Mouse (Mus musculus): ENCODE data around the gene Isca2. TPM values are rescaled to one million over a fixed set of nuclear protein-coding genes. Genes with fewer than 3 reads are reported as not detected.

Isca2 gene
- total and polyA plus RNA-seq, 3 experiments = 52.3 to 198 (median 80.7) TPM

DNA sequence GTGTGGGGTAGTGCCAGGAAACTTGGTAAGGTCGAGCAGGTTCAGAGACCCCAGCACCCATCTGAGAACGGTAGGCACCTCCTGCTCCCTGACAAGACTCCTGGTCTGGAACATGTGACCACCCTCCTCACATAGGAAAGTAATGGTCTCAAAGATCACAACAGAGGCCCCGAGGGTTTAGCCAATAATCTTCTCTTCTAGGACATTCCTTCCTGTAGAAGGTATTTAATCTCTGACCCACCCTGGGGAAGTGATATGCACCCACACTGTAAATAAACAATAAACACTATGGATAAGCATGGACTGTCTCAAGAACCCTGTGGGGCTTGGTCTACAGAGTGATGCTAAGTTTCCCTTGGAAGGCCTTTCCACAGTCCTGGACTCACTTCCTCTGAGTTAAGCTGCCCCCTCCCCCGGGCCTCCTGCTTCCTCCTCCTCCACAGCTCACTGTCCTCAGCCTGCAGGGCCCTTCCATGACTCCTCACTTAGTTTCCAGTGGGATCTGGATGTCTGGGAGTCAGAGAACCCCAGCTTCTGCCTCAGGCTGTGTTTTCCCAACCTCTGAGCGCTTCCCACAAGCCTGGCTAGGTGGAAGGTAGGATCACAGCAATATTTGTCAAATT is 6.8 kb upstream of the Isca2 start:
- Histone ChIP-seq H3K9me3 (replicated peaks) (no peaks in the 10 kb centered on the region), H3K27me3 (ENCODE audit: insufficient read depth, low read length) (no peaks in the 10 kb centered on the region), H3K36me3 (replicated peaks) (peaks cover 92% of the 10 kb centered on the region), H3K4me3 (ENCODE audit: low read depth, low read length) (no peak overlapping the region), H3K4me1 (ENCODE audit: insufficient read depth, low read depth, low read length) (peaks cover 45% of the 10 kb centered on the region)
- TF ChIP-seq POLR2AphosphoS5 (IDR thresholded peaks at IDR 0.05; ENCODE audit: insufficient replicate concordance, low read depth, low read length) (no peak), TAL1 (conservative IDR thresholded peaks at IDR 0.05; ENCODE audit: low read depth, low read length) (no peak), GATA2 (IDR thresholded peaks at IDR 0.05; ENCODE audit: borderline replicate concordance, low read depth, low read length) (no peak), GATA1 (IDR thresholded peaks at IDR 0.05; ENCODE audit: borderline replicate concordance, low read length) (no peak)
- ATAC-seq (ENCODE audit: extremely low read depth, insufficient number of reproducible peaks, low FRiP score, poor library complexity, severe bottlenecking) (no peak), DNase-seq (ENCODE audit: low spot score) (no peak)

DNA sequence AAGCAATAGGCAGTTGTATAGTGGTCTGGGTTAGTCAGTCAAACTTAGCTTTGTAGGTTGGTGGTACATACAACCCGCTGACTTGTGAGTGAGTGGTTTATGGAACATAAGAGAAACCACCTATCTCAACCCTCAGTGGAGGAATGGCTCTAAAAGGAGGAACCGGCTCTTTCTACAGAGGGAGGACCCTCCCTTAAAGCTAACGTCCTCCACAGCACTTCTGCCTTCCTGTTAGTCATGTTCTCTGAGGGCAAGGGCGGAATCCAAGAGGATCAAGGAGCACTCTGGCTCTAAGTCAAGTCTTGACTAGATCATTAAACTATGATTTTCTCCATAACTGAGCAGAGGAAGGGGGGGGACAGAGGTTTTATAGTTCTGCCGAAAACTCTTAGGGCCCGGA is 5.5 kb upstream of the Isca2 start:
- no peak overlapping the region for H3K4me3 ChIP-seq (ENCODE audit: low read depth, low read length)
- no peaks in the 10 kb centered on the region for H3K9me3 ChIP-seq (replicated peaks)
- H3K4me1 ChIP-seq (ENCODE audit: insufficient read depth, low read depth, low read length) = peaks cover 52% of the 10 kb centered on the region
- DNase-seq (ENCODE audit: low spot score) = peak; percentile 37
- no peaks in the 10 kb centered on the region for H3K27me3 ChIP-seq (ENCODE audit: insufficient read depth, low read length)
- TF ChIP-seq CTCF (IDR thresholded peaks at IDR 0.05; ENCODE audit: low read depth, low read length) (no peak), POLR2AphosphoS5 (IDR thresholded peaks at IDR 0.05; ENCODE audit: insufficient replicate concordance, low read depth, low read length) (no peak), TAL1 (conservative IDR thresholded peaks at IDR 0.05; ENCODE audit: low read depth, low read length) (no peak), GATA1 (IDR thresholded peaks at IDR 0.05; ENCODE audit: borderline replicate concordance, low read length) (no peak)
- peaks cover 81% of the 10 kb centered on the region for H3K36me3 ChIP-seq (replicated peaks)
- ATAC-seq (ENCODE audit: extremely low read depth, insufficient number of reproducible peaks, low FRiP score, poor library complexity, severe bottlenecking) = no peak

GRCm38 (mm10) chr12:84769624-84770023 is 3.4 kb upstream of the Isca2 start:
- Histone ChIP-seq H3K4me3 (ENCODE audit: low read depth, low read length) (no peak overlapping the region), H3K9me3 (replicated peaks) (no peaks in the 10 kb centered on the region), H3K27me3 (ENCODE audit: insufficient read depth, low read length) (no peaks in the 10 kb centered on the region), H3K4me1 (ENCODE audit: insufficient read depth, low read depth, low read length) (peaks cover 54% of the 10 kb centered on the region), H3K36me3 (replicated peaks) (peaks cover 64% of the 10 kb centered on the region)
- TF ChIP-seq POLR2AphosphoS5 (IDR thresholded peaks at IDR 0.05; ENCODE audit: insufficient replicate concordance, low read depth, low read length) (no peak), TAL1 (conservative IDR thresholded peaks at IDR 0.05; ENCODE audit: low read depth, low read length) (no peak), CTCF (IDR thresholded peaks at IDR 0.05; ENCODE audit: low read depth, low read length) (no peak), GATA2 (IDR thresholded peaks at IDR 0.05; ENCODE audit: borderline replicate concordance, low read depth, low read length) (no peak), GATA1 (IDR thresholded peaks at IDR 0.05; ENCODE audit: borderline replicate concordance, low read length) (no peak)
- no peak for ATAC-seq (ENCODE audit: extremely low read depth, insufficient number of reproducible peaks, low FRiP score, poor library complexity, severe bottlenecking)
- no peak for DNase-seq (ENCODE audit: low spot score)

- no peaks in the 10 kb centered on the region for H3K9me3 ChIP-seq (replicated peaks)
- H3K27me3 ChIP-seq (ENCODE audit: insufficient read depth, low read length) = no peaks in the 10 kb centered on the region
- peaks cover 59% of the 10 kb centered on the region for H3K36me3 ChIP-seq (replicated peaks)
- H3K4me1 ChIP-seq (ENCODE audit: insufficient read depth, low read depth, low read length) = peaks cover 52% of the 10 kb centered on the region
- no peak for TF ChIP-seq POLR2AphosphoS5 (IDR thresholded peaks at IDR 0.05; ENCODE audit: insufficient replicate concordance, low read depth, low read length)
- TF ChIP-seq GATA2 (IDR thresholded peaks at IDR 0.05; ENCODE audit: borderline replicate concordance, low read depth, low read length) = no peak
- TF ChIP-seq CTCF (IDR thresholded peaks at IDR 0.05; ENCODE audit: low read depth, low read length) = no peak
- no peak for TF ChIP-seq TAL1 (conservative IDR thresholded peaks at IDR 0.05; ENCODE audit: low read depth, low read length)
- TF ChIP-seq GATA1 (IDR thresholded peaks at IDR 0.05; ENCODE audit: borderline replicate concordance, low read length) = no peak
- DNase-seq (ENCODE audit: low spot score) = peak; percentile 32
- ATAC-seq (ENCODE audit: extremely low read depth, insufficient number of reproducible peaks, low FRiP score, poor library complexity, severe bottlenecking) = no peak
- H3K4me3 ChIP-seq (ENCODE audit: low read depth, low read length) = peak overlapping the region; percentile 84
Observed at GRCm38 (mm10) chr12:84771981-84772520, 1.0 kb upstream of the Isca2 start.

- Histone ChIP-seq H3K4me3 (ENCODE audit: low read depth, low read length) (peak overlapping the region; percentile 84), H3K36me3 (replicated peaks) (peaks cover 49% of the 10 kb centered on the region), H3K4me1 (ENCODE audit: insufficient read depth, low read depth, low read length) (peaks cover 50% of the 10 kb centered on the region), H3K9me3 (replicated peaks) (no peaks in the 10 kb centered on the region), H3K27me3 (ENCODE audit: insufficient read depth, low read length) (no peaks in the 10 kb centered on the region)
- no peak for ATAC-seq (ENCODE audit: extremely low read depth, insufficient number of reproducible peaks, low FRiP score, poor library complexity, severe bottlenecking)
- TF ChIP-seq POLR2AphosphoS5 (IDR thresholded peaks at IDR 0.05; ENCODE audit: insufficient replicate concordance, low read depth, low read length) = no peak
- TF ChIP-seq GATA2 (IDR thresholded peaks at IDR 0.05; ENCODE audit: borderline replicate concordance, low read depth, low read length) = no peak
- TF ChIP-seq TAL1 (conservative IDR thresholded peaks at IDR 0.05; ENCODE audit: low read depth, low read length) = no peak
- TF ChIP-seq CTCF (IDR thresholded peaks at IDR 0.05; ENCODE audit: low read depth, low read length) = no peak
- TF ChIP-seq GATA1 (IDR thresholded peaks at IDR 0.05; ENCODE audit: borderline replicate concordance, low read length) = no peak
- DNase-seq (ENCODE audit: low spot score) = no peak
Observed at GRCm38 (mm10) chr12:84773476-84773875, 425 bp downstream of the Isca2 start.

GRCm38 (mm10) chr12:84774376-84774775 is 1.3 kb downstream of the Isca2 start:
- ATAC-seq (ENCODE audit: extremely low read depth, insufficient number of reproducible peaks, low FRiP score, poor library complexity, severe bottlenecking) (no peak), DNase-seq (ENCODE audit: low spot score) (no peak)
- peaks cover 47% of the 10 kb centered on the region for H3K4me1 ChIP-seq (ENCODE audit: insufficient read depth, low read depth, low read length)
- no peak overlapping the region; the same call in 1 of the 2 replicates for H3K4me3 ChIP-seq (ENCODE audit: low read depth, low read length)
- TF ChIP-seq CTCF (IDR thresholded peaks at IDR 0.05; ENCODE audit: low read depth, low read length) (no peak), GATA1 (IDR thresholded peaks at IDR 0.05; ENCODE audit: borderline replicate concordance, low read length) (no peak), TAL1 (conservative IDR thresholded peaks at IDR 0.05; ENCODE audit: low read depth, low read length) (no peak), POLR2AphosphoS5 (IDR thresholded peaks at IDR 0.05; ENCODE audit: insufficient replicate concordance, low read depth, low read length) (no peak)
- H3K9me3 ChIP-seq (replicated peaks) = no peaks in the 10 kb centered on the region
- H3K36me3 ChIP-seq (replicated peaks) = peaks cover 40% of the 10 kb centered on the region
- no peaks in the 10 kb centered on the region for H3K27me3 ChIP-seq (ENCODE audit: insufficient read depth, low read length)

Measured in G1E (cell line).